Mouse (Mus musculus) G1E-ER4 (cell line): ENCODE measurements around the gene Lars2. TPM values are rescaled to one million over a fixed set of nuclear protein-coding genes. Genes with fewer than 3 reads are reported as not detected.

ENCODE experiments used
- GATA1 ChIP-seq: IDR thresholded peaks from one replicate; pipeline ENCODE4 v1.8.0; 2012; ENCODE audit warnings: low read length, inconsistent platforms
- polyA plus RNA-seq: library from polyadenylated mRNA; stranded (reverse); fragments of >175 nt; gene quantifications from 2 replicates; pipeline ENCODE4 v1.2.3, GENCODE M21; 2012

The Lars2 gene
- polyA plus RNA-seq, 1 experiment: 16.8 TPM

DNA sequence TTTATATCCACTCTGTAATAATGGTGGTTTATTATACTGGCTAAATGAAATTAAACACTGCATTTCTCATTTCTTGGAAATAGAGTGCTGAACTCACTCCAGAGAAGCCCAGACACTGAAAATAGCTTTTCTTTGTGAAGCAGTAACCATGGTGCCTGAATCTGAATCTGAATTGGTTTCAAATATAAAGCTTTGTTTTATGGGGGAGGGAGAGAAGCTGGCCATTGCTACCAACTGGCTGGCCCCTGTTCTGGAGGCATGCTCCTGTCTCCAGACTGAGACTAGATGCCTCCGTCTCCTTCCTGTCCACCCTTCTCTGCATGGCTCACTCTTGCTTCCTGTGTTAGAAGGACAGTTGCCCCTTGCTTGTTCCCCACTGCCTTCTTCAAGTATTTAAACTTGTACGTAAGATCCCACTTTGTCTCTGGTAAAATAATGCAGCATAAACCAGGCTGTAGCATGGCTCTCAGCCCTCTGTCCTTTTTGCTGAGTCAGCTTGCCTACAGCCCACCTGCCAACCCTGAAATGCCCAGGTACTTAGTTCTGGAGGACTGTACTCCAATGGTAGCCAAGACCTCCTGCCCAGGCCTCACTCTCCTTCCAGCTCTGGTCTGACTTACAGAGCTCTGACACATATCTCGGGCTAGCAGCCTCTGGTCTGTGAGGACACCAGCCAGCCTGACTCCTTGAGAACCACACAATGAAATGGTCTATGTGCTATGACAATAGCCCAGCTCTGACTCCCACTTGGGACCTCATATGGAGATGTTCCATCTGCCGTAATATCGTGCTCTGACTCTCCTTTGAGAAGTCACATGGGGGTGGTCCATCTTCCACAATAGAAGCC lies 18.8 kb downstream of the Lars2 start:
- TF ChIP-seq GATA1: no peak

- no peak for TF ChIP-seq GATA1
These were observed 19.6 kb downstream of the Lars2 start for GRCm38 (mm10) chr9:123386347-123386746.

DNA sequence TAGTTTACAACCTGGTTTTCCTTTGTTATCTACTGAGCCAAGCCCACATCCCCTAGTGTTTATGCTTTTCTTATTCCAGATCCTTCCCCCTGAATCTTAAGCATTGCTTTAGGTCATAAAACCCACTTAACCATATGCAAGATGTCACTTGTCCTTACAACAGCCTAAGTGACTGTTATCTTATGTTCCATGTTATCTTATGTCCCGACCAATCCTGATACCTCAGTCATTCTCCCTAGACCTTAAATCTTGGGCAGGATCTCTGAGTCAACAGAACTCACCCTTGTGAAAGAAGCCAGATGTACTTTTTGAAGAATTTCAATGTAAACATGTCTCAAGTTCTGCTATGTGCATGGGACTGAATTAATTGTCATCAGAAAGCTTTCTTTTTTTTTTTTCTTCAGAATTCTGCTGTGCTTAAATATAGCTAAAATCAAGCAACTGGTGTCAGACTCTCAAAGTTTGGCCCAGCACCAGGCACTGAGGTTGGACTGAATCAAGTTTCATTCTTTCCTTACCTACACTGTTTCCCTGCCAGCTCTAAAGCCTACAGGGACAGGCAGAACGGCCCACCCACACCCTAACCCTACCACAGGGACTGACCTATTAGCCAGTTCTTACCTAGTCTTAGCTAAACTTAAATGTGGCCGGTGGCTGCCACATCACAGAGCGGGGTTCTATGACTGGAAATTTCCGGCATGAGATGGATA lies 24.6 kb downstream of the Lars2 start:
- TF ChIP-seq GATA1: no peak

- TF ChIP-seq GATA1: no peak
These were observed 28.1 kb downstream of the Lars2 start for GRCm38 (mm10) chr9:123394856-123395255.

DNA sequence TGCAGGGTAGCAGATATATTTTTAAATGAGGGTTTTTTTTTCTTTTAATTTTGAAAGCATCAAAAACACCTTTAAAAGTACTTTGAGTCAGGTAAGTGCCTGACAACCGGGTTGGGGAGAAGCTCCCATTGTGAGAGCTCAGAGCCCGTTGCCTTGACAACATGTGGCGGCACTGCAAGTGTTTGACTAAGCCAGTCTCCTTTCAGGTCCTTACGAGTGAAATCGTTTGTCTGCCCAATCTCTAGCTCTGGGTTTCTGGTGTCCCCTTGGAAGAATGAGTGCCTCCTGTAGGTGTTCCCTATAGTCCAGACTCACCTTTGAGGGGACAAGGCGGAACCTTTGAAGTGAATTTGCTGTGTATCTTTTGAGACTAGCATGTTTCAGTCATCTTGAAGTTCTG lies 31.0 kb downstream of the Lars2 start:
- no peak for TF ChIP-seq GATA1

- no peak for TF ChIP-seq GATA1
These were observed 35.5 kb downstream of the Lars2 start for GRCm38 (mm10) chr9:123402215-123402614.

DNA sequence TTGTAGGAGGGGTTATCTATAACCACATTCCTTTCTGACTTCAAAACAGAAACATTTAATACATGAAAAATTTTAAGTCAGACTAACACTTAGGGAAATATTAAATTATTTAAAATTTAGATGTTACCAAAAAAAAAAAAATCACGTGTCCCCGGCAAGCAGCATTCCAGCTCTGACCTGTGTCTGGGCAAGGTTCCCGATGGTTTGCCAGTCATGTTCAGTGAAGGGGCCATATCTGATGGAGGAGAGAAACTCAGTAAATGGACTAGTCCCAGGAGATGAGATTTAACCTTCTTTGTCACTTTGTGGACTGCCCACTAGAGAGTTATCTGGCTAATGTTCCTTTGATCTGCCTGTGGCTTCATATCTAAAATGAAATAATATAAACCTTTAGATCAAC lies 36.3 kb downstream of the Lars2 start:
- no peak for TF ChIP-seq GATA1

DNA sequence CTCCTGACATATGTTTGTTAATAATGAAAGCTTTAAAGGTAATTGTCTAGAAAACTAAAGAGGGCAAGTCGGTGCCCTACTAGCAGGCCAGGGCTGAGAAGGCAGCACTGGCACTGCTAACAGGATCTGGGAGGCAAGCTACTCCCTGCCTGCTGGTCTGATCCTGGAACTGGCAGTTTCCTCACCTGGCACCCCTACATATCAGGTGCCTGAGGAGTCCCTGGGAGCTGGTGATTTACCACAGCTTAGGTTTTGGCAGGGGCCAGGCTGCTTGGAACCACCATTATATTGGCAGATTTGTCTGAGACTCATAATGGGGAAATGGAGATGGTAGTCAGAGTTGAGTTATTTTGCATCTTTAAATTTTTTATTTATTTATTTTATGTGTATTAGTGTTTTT lies 38.5 kb downstream of the Lars2 start:
- TF ChIP-seq GATA1: no peak

DNA sequence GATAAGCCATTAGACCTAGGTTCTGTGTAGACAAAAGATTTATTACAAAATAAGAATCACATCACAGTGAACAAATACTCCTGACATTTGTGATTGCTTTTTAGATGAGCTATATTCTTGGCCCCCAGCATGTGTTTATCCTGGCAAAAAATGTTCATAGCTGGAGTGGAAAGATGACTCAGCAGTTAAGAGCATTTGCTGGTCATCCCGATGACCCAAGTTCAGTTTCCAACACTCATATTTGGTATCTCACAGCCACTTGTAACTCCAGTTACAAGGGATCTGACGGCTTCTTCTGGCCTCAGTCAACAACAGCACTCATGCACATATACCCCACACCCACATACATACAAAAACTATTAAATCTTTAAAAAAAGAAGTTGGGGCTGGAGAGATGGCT lies 42.0 kb downstream of the Lars2 start:
- no peak for TF ChIP-seq GATA1

DNA sequence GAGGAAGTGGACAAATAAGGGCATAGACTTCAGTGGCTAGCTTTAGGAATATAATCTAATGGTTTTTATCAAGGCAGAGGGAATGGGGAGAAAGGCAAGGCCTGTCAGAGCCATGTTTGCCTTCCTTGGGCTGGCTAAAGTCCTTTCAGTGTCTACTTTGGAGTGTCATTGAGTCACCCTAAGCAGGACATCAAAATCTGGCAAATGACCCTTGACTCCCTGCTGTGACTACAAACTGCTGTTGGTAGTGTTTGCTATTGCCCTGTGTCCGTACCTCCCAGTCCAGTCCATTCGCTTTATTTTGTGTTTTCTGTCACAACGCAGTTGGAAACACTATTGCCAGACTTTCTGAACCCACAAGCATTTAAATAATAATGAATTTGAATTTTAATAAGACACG lies 63.1 kb downstream of the Lars2 start:
- TF ChIP-seq GATA1: no peak

DNA sequence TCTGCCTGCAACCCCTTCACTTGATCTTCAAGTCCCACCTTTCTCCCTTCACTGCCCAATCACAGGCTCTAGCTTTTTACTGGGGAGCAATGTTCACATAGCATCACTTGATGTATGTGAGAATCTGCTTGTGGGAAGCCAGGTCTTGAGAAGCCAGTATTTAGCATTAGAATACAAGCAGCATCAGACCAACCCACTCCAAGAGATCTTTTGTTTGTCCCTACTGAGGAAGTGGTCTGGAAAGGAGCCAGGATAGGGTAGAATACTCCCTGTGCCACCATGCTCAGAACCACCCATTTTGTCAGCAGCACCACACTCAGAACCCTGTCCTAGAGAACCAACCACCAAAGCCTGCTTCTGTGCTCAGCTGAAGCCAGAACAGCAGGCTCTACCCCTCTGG lies 64.2 kb downstream of the Lars2 start:
- TF ChIP-seq GATA1: no peak

DNA sequence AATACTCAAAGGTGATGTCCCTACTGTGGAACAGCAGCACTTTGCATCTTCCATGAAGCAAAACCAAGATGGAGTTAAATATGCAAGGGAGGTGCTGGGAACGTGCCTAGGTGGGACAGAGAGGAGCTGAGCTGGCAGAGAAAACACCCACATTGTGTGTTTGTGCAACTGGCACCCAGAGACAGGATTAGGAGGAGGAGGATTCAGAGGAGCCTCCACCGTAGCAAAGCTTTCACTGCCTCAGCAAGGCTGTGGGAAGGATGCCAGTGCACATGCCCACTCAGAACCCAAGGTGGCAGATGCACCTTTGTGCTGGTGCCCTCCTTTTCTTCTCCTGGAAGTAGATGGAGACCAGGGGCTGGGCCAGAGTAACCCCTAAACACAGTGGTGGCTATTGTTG lies 71.5 kb downstream of the Lars2 start:
- no peak for TF ChIP-seq GATA1

DNA sequence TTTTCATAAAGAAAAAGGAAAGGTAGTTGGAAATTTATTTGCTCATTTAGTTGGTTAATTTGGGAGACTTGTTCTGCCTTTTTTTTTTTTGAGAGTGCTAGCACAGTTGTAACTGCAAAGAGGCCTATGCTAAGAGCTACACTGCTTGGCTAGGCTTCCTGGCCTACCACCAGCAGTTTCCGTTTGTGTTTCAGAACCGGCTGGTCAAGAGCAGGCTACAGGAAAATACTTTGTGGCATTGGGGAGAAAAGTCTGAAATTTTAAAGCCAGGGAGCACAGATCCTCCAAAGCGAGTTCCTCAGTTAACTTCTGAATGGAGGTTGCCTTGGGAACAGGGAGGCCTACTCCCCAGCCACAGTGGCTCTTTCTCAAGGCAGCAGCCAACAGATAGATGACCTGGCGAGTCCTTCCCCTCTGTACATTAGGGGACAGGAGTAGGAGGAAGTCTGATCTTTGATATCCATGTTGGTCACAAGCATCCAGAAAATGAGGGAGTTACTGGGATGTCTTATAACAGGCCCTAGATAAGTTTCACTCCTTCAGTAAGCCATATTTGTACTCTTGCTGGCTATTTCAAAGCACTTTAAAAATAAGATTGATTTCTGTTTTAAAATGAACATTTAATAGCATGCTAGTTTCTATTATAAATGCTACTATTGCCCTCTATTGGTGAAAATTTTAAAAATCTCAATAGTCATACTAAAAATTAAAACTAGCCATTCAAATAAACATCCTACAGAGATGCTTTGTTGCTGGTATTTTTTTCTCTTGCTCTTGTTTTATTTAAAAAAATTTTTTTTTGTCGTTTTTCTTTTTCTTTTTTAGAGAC lies 73.7 kb downstream of the Lars2 start:
- TF ChIP-seq GATA1: no peak

GRCm38 (mm10) chr9:123448594-123448993 lies 81.9 kb downstream of the Lars2 start:
- TF ChIP-seq GATA1: no peak

- TF ChIP-seq GATA1: no peak
These were observed 83.4 kb downstream of the Lars2 start for GRCm38 (mm10) chr9:123450174-123450573.

- no peak for TF ChIP-seq GATA1
These were observed 85.0 kb downstream of the Lars2 start for GRCm38 (mm10) chr9:123451772-123452171.
